Mouse (Mus musculus) olfactory bulb, adult 2 months (tissue): ENCODE measurements around the gene Myo6.

Experiments used
- CTCF ChIP-seq: fragments of 200-500 bp; IDR thresholded peaks from 2 replicates; pipeline ENCODE4 v1.5.1; 2012; ENCODE audit warnings: low read depth, mild to moderate bottlenecking, low read length, moderate library complexity; ENCODE audit not compliant: insufficient read depth
- POLR2A ChIP-seq: fragments of 200-500 bp; IDR thresholded peaks from 2 replicates; pipeline ENCODE4 v1.6.1; 2012; ENCODE audit warnings: mild to moderate bottlenecking, low read depth, low read length, moderate library complexity; ENCODE audit not compliant: insufficient read depth

DNA sequence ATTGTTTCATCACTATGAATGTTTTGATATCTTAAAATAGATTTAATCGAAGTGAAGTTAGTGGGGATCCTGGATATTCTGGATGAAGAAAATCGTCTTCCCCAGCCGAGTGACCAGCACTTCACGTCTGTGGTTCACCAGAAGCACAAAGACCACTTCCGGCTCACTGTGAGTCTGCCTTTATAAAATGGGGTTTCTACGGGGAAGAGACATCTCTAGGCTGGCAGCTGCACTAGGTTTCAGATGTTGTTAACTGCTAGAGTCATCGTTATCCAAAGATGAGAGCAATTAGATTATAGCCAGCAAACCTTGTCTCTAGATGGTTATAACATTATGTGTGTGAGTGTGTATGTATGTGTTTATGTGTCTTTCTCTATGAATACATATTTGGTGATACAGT, 101.3 kb downstream of the Myo6 start:
- TF ChIP-seq CTCF = no peak
- TF ChIP-seq POLR2A = no peak
